Mouse (Mus musculus) frontal cortex, postnatal 36 days (tissue): Measurements from ENCODE around the gene Kncn.

Experiments used
- DNase-seq, 2 experiments: peaks; one replicate each; pipeline ENCODE4 v3.0.0; 2022; ENCODE audit warnings: low spot score in 2 of 2

The Kncn gene

GRCm38 (mm10) chr4:115878828-115879227, 5.4 kb upstream of the Kncn start:
- DNase-seq: no peak

GRCm38 (mm10) chr4:115881183-115881582, 3.0 kb upstream of the Kncn start:
- DNase-seq: no peak

GRCm38 (mm10) chr4:115882195-115882594, 2.0 kb upstream of the Kncn start:
- DNase-seq: no peak

GRCm38 (mm10) chr4:115885846-115886245, 1.6 kb downstream of the Kncn start:
- DNase-seq: peak in 1 of 2 experiments; percentile 31

GRCm38 (mm10) chr4:115886875-115887274, 2.7 kb downstream of the Kncn start:
- no peak for DNase-seq

- no peak for DNase-seq
Observed at GRCm38 (mm10) chr4:115890066-115890465, 5.9 kb downstream of the Kncn start.

GRCm38 (mm10) chr4:115890553-115890952, 6.4 kb downstream of the Kncn start, which contains the start of gene 6430628N08Rik:
6430628N08Rik (plus strand) TSS chr4:115890665.
- DNase-seq: no peak

- DNase-seq: no peak
Observed at GRCm38 (mm10) chr4:115894281-115894680, 10.1 kb downstream of the Kncn start.

GRCm38 (mm10) chr4:115897901-115898631, 13.9 kb downstream of the Kncn start:
- DNase-seq: no peak

GRCm38 (mm10) chr4:115902816-115903215, 18.6 kb downstream of the Kncn start:
- peak; percentile 77 to 90 for DNase-seq

GRCm38 (mm10) chr4:115904375-115904774, 20.2 kb downstream of the Kncn start:
- DNase-seq: no peak

- DNase-seq: no peak
Observed at GRCm38 (mm10) chr4:115905701-115906100, 21.5 kb downstream of the Kncn start.

- DNase-seq: no peak
Observed at GRCm38 (mm10) chr4:115906791-115907190, 22.6 kb downstream of the Kncn start.

- DNase-seq: no peak
Observed at GRCm38 (mm10) chr4:115907994-115908393, 23.8 kb downstream of the Kncn start.

- DNase-seq: peak in 1 of 2 experiments; percentile 27
Observed at GRCm38 (mm10) chr4:115908641-115909040, 24.4 kb downstream of the Kncn start.

- DNase-seq: no peak
Observed at GRCm38 (mm10) chr4:115911586-115911985, 27.4 kb downstream of the Kncn start.

- no peak for DNase-seq
Observed at GRCm38 (mm10) chr4:115919911-115920310, 35.7 kb downstream of the Kncn start.

- DNase-seq: no peak
Observed at GRCm38 (mm10) chr4:115922688-115923087, 38.5 kb downstream of the Kncn start.

GRCm38 (mm10) chr4:115923262-115923880, 39.2 kb downstream of the Kncn start:
- DNase-seq: no peak

- no peak for DNase-seq
Observed at GRCm38 (mm10) chr4:115927637-115928036, 43.4 kb downstream of the Kncn start.

GRCm38 (mm10) chr4:115931556-115932088, 47.4 kb downstream of the Kncn start:
- no peak for DNase-seq

GRCm38 (mm10) chr4:115935835-115936581, 51.8 kb downstream of the Kncn start:
- no peak for DNase-seq
